Comparison of ENCODE assay signal across 42 mouse cellular contexts in the genomic region with DNA sequence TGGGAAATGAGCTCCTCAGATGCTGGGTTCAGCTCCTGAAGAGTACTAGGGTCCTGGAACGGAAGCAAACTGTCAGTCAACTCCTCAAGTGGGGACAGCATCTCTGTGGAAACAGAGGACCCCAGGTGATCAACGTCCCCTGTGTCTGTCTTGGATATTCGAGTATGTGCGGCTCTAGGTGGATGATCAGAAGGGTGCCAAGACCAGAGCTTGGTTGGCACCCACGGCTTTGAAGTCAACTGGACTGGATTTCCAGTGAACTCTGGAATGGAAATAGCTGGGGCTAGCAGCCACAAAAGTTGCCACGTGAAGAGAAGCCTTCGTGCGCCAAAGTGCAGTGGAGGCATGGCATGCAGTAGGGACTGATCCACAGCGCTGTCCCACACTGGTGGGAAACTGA. TPM values are rescaled to one million over a fixed set of nuclear protein-coding genes. Genes with fewer than 3 reads are reported as not detected.
"Had no signal": no experiment of that assay in that cellular context is flagged by ENCODE, and none has a peak within 500 bp of the region (broad histone marks: within the 10 kb centered on the region; RNA-seq: fewer than 3 reads in every experiment).

A gene (minus strand): TSS at position 101 of the 400 bp plus-strand sequence.

- DNase-seq: heart, postnatal 10 days; heart, postnatal 14 days; heart, postnatal 36 days; heart, postnatal 4 days; kidney, adult 11 months; kidney, adult 18-20 months; kidney, adult 2 months; kidney, adult 8-10 months; kidney, adult 9 months; kidney, postnatal 10 days; kidney, postnatal 14 days; kidney, postnatal 25 days; kidney, postnatal 36 days; kidney, postnatal 4 days; layer of hippocampus, adult 9-11 months; layer of hippocampus, postnatal 36 days had no signal

- H3K27ac ChIP-seq: heart, embryonic 10.5 days; heart, embryonic 13.5 days; heart, embryonic 15.5 days; hindbrain, embryonic 10.5 days; hindbrain, embryonic 12.5 days; hindbrain, embryonic 13.5 days; hindbrain, embryonic 14.5 days; hindbrain, embryonic 15.5 days; hindbrain, postnatal 0 days; intestine, embryonic 15.5 days; kidney, embryonic 15.5 days; kidney, postnatal 0 days; layer of hippocampus, adult 2 months had no signal

- H3K4me3 ChIP-seq: heart, embryonic 10.5 days; heart, embryonic 12.5 days; heart, embryonic 13.5 days; heart, embryonic 15.5 days; hindbrain, embryonic 10.5 days; hindbrain, embryonic 12.5 days; hindbrain, embryonic 13.5 days; hindbrain, embryonic 15.5 days; intestine, embryonic 15.5 days; kidney, embryonic 15.5 days; layer of hippocampus, adult 2 months had no signal

- H3K36me3 ChIP-seq: heart, embryonic 10.5 days; heart, embryonic 12.5 days; heart, embryonic 13.5 days; heart, embryonic 15.5 days; hindbrain, embryonic 10.5 days; hindbrain, embryonic 12.5 days; hindbrain, embryonic 13.5 days; hindbrain, embryonic 15.5 days; intestine, embryonic 15.5 days; kidney, embryonic 15.5 days had no signal

- H3K27me3 ChIP-seq: heart, embryonic 12.5 days; heart, embryonic 15.5 days; hindbrain, embryonic 12.5 days; hindbrain, embryonic 15.5 days; intestine, embryonic 15.5 days; kidney, embryonic 15.5 days had no signal

- H3K4me1 ChIP-seq: heart, embryonic 10.5 days; heart, embryonic 12.5 days; heart, embryonic 13.5 days; heart, embryonic 15.5 days; hindbrain, embryonic 10.5 days; hindbrain, embryonic 12.5 days; hindbrain, embryonic 13.5 days; hindbrain, embryonic 15.5 days; intestine, embryonic 15.5 days; kidney, embryonic 15.5 days had no signal

RNA-seq across cellular contexts. Expression of the gene that starts here (rescaled TPM):
- polyA plus RNA-seq: heart, embryonic 10.5 days; heart, embryonic 11.5 days; heart, embryonic 12.5 days; heart, embryonic 13.5 days; heart, embryonic 14.5 days; heart, embryonic 15.5 days; heart, embryonic 16.5 days; heart, postnatal 0 days; hindbrain, embryonic 10.5 days; hindbrain, embryonic 11.5 days; hindbrain, embryonic 12.5 days; hindbrain, embryonic 13.5 days; hindbrain, embryonic 14.5 days; hindbrain, embryonic 15.5 days; hindbrain, embryonic 16.5 days; intestine, embryonic 14.5 days; intestine, embryonic 15.5 days; intestine, embryonic 16.5 days; intestine, postnatal 0 days; kidney, adult 2 months; kidney, embryonic 14.5 days; kidney, embryonic 15.5 days; kidney, embryonic 16.5 days; kidney, postnatal 0 days; large intestine, adult 2 months had no signal
